Mouse (Mus musculus): ENCODE data around the gene Slc39a11. TPM values are rescaled to one million over a fixed set of nuclear protein-coding genes. Genes with fewer than 3 reads are reported as not detected.

Slc39a11 gene
- total and polyA plus RNA-seq, 3 experiments = 43.2 to 54.4 (median 51.0) TPM

DNA sequence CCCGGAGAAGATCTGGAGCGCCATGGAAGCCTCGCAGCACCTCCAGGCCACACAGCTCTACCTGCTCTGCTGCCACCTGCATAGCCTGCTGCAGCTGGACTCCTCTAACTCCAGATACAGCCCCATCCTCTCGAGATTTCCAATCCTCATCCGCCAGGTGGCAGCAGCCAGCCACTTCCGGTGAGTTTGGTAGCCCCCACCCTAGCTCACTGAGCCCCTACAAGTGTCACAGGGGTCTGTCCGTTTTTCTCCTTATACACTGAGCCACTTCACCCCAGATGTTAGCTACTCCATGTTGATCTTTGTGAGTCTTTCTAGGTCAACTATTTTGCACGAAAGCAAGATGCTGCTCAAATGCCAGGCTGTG, 2.0 kb upstream of the Slc39a11 start:
- H3K79me2 ChIP-seq (replicated peaks; ENCODE audit: control insufficient read depth, extremely low read depth, insufficient read depth, poor library complexity, severe bottlenecking) = no peaks in the 10 kb centered on the region
- peaks cover 53 to 58% of the 10 kb centered on the region in 2 experiments for H3K36me3 ChIP-seq (replicated peaks in 1 of 2; ENCODE audit: control insufficient read depth in 1 of 2, insufficient read depth in 1 of 2, low read length in 1 of 2)
- H3K4me2 ChIP-seq (ENCODE audit: insufficient read depth, low read depth, poor library complexity, severe bottlenecking) = no peak overlapping the region
- in situ Hi-C loops (cut with MboI; ENCODE audit: low pct_ligation_motif_present, low pct_unique_long_range_greater_than_20kb, low sequenced_read_pairs) (no loop called here), dilution Hi-C loops (cut with MboI; ENCODE audit: extremely low pct_ligation_motif_present, extremely low pct_unique_long_range_greater_than_20kb, low sequenced_read_pairs) (no loop called here)
- H3K9me3 ChIP-seq (replicated peaks; ENCODE audit: low read length) = no peaks in the 10 kb centered on the region
- no peaks in the 10 kb centered on the region for H3K27me3 ChIP-seq (replicated peaks)
- no peak overlapping the region for H3K9ac ChIP-seq (ENCODE audit: insufficient read depth, low read depth)
- no peak overlapping the region for H3K27ac ChIP-seq (ENCODE audit: insufficient read depth, low read depth)
- peak; percentile 38 for DNase-seq (ENCODE audit: extremely low read depth)
- H3K4me1 ChIP-seq (ENCODE audit: control insufficient read depth in 1 of 2, insufficient read depth in 2 of 2) = peaks cover 9 to 28% of the 10 kb centered on the region in 2 experiments; a peak in 3 of 4 replicates
- no peak overlapping the region for H3K4me3 ChIP-seq (replicated peaks in 1 of 3; ENCODE audit: low read depth in 2 of 3, low read length in 2 of 3, poor library complexity in 1 of 3)
- no peak for TF ChIP-seq MEF2A (IDR thresholded peaks at IDR 0.05; ENCODE audit: borderline replicate concordance, low read depth, low read length)
- no peak for TF ChIP-seq GABPA (IDR thresholded peaks at IDR 0.05; ENCODE audit: insufficient replicate concordance, low read depth, low read length)
- peak; percentile 13 to 46; a peak in 2 of 4 replicates for TF ChIP-seq CTCF (conservative IDR thresholded peaks at IDR 0.05 in 1 of 2, IDR thresholded peaks at IDR 0.05 in 1 of 2; ENCODE audit: low read depth in 2 of 2, low read length in 2 of 2)
- no peak for TF ChIP-seq IRF4 (IDR thresholded peaks at IDR 0.05; ENCODE audit: low read depth, low read length)
- TF ChIP-seq MAFK (IDR thresholded peaks at IDR 0.05; ENCODE audit: insufficient replicate concordance, low read length) = no peak
- TF ChIP-seq ZC3H11A (IDR thresholded peaks at IDR 0.05; ENCODE audit: low read depth, low read length) = no peak
- no peak for TF ChIP-seq MYC (IDR thresholded peaks at IDR 0.05; ENCODE audit: low read depth, low read length)
- TF ChIP-seq SMC3 (IDR thresholded peaks at IDR 0.05; ENCODE audit: low read depth, low read length) = peak; percentile 11; the same call in 1 of the 2 replicates
- TF ChIP-seq ZNF384 (IDR thresholded peaks at IDR 0.05; ENCODE audit: low read depth, low read length) = no peak
- TF ChIP-seq MAZ (IDR thresholded peaks at IDR 0.05; ENCODE audit: low read depth, low read length) = peak; percentile 45; the same call in 1 of the 2 replicates
- TF ChIP-seq TCF12 (IDR thresholded peaks at IDR 0.05; ENCODE audit: low read depth, low read length) = no peak

DNA sequence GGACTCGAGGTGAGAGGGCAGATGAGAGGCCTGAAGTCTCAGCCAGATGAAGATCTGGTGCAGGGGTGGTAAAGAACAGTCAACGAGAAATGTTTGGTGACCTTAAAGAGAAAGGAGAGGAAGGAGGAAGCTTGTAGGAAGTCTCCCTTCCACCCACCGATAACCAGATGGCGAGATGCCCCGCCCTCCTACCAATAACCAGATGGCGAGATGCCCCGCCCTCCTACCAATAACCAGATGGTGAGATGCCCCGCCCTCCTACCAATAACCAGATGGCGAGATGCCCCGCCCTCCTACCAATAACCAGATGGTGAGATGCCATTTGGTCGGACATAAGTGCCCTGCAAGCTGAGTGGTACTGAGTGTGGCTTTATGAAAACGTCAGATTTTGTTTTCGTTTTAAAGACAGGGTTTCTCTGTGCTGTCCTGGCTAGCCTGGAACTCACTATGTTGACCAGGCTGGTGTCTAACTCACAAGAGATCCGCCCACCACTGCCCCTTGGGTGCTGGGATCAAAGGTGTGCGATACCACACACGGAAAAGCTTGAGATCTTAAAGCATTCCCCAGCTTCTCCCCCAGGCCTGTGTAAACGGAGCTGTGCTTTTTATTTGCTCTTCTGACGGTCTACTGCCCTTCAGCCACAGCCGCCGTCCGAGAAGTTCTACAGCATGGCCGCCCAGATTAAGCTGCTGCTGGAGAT, 1.5 kb upstream of the Slc39a11 start:
- Histone ChIP-seq H3K4me1 (ENCODE audit: control insufficient read depth in 1 of 2, insufficient read depth in 2 of 2) (peaks cover 9 to 28% of the 10 kb centered on the region in 2 experiments; a peak in 3 of 4 replicates), H3K36me3 (replicated peaks in 1 of 2; ENCODE audit: control insufficient read depth in 1 of 2, insufficient read depth in 1 of 2, low read length in 1 of 2) (peaks cover 48 to 53% of the 10 kb centered on the region in 2 experiments), H3K4me2 (ENCODE audit: insufficient read depth, low read depth, poor library complexity, severe bottlenecking) (no peak overlapping the region), H3K9me3 (replicated peaks; ENCODE audit: low read length) (no peaks in the 10 kb centered on the region), H3K9ac (ENCODE audit: insufficient read depth, low read depth) (no peak overlapping the region), H3K79me2 (replicated peaks; ENCODE audit: control insufficient read depth, extremely low read depth, insufficient read depth, poor library complexity, severe bottlenecking) (no peaks in the 10 kb centered on the region), H3K27ac (ENCODE audit: insufficient read depth, low read depth) (no peak overlapping the region), H3K27me3 (replicated peaks) (peaks cover 2% of the 10 kb centered on the region), H3K4me3 (replicated peaks in 1 of 3; ENCODE audit: low read depth in 2 of 3, low read length in 2 of 3, poor library complexity in 1 of 3) (no peak overlapping the region)
- in situ Hi-C loops (cut with MboI; ENCODE audit: low pct_ligation_motif_present, low pct_unique_long_range_greater_than_20kb, low sequenced_read_pairs) = no loop called here
- TF ChIP-seq ZC3H11A (IDR thresholded peaks at IDR 0.05; ENCODE audit: low read depth, low read length) = no peak
- no peak for TF ChIP-seq SMC3 (IDR thresholded peaks at IDR 0.05; ENCODE audit: low read depth, low read length)
- TF ChIP-seq MYC (IDR thresholded peaks at IDR 0.05; ENCODE audit: low read depth, low read length) = no peak
- TF ChIP-seq ZKSCAN1 (IDR thresholded peaks at IDR 0.05; ENCODE audit: borderline replicate concordance, low read depth, low read length) = no peak
- no peak for TF ChIP-seq RCOR1 (conservative IDR thresholded peaks at IDR 0.05; ENCODE audit: low read depth, low read length)
- no peak for TF ChIP-seq MAX (IDR thresholded peaks at IDR 0.05; ENCODE audit: low read length)
- TF ChIP-seq MEF2A (IDR thresholded peaks at IDR 0.05; ENCODE audit: borderline replicate concordance, low read depth, low read length) = no peak
- TF ChIP-seq BHLHE40 (IDR thresholded peaks at IDR 0.05; ENCODE audit: low read depth, low read length) = no peak
- no peak for TF ChIP-seq EP300 (IDR thresholded peaks at IDR 0.05; ENCODE audit: low read length)
- TF ChIP-seq ZNF384 (IDR thresholded peaks at IDR 0.05; ENCODE audit: low read depth, low read length) = no peak
- TF ChIP-seq CTCF (conservative IDR thresholded peaks at IDR 0.05 in 1 of 2, IDR thresholded peaks at IDR 0.05 in 1 of 2; ENCODE audit: low read depth in 2 of 2, low read length in 2 of 2) = no peak
- no peak for TF ChIP-seq KAT2A (IDR thresholded peaks at IDR 0.05; ENCODE audit: insufficient replicate concordance, low read length)
- no peak for TF ChIP-seq ZMIZ1 (IDR thresholded peaks at IDR 0.05; ENCODE audit: low read depth, low read length)
- no peak for TF ChIP-seq POLR2AphosphoS2 (IDR thresholded peaks at IDR 0.05; ENCODE audit: low read depth, low read length)
- TF ChIP-seq USF1 (IDR thresholded peaks at IDR 0.05; ENCODE audit: low read depth, low read length) = no peak
- TF ChIP-seq NRF1 (IDR thresholded peaks at IDR 0.05; ENCODE audit: low read depth, low read length) = no peak
- TF ChIP-seq RAD21 (IDR thresholded peaks at IDR 0.05; ENCODE audit: low read depth, low read length) = no peak
- TF ChIP-seq PAX5 (IDR thresholded peaks at IDR 0.05; ENCODE audit: low read length) = no peak
- TF ChIP-seq ETS1 (conservative IDR thresholded peaks at IDR 0.05; ENCODE audit: low read depth, low read length) = no peak
- no peak for TF ChIP-seq TBP (conservative IDR thresholded peaks at IDR 0.05; ENCODE audit: low read depth, low read length)
- dilution Hi-C loops (cut with MboI; ENCODE audit: extremely low pct_ligation_motif_present, extremely low pct_unique_long_range_greater_than_20kb, low sequenced_read_pairs) = no loop called here
- peak; percentile 33 for DNase-seq (ENCODE audit: extremely low read depth)

All from CH12.LX (cell line).